Mouse (Mus musculus) E14TG2a.4 (cell line): Measurements from ENCODE around the gene Incenp.

ENCODE experiments used
- CTCF ChIP-seq: conservative IDR thresholded peaks from 2 replicates; pipeline ENCODE4 v1.5.1; 2014; ENCODE audit warnings: low read length
- NANOG ChIP-seq: IDR thresholded peaks from 2 replicates; pipeline ENCODE4 v1.6.1; 2014; ENCODE audit warnings: borderline replicate concordance, low read length, mixed read lengths

GRCm38 (mm10) chr19:9937428-9937827 is 38.1 kb upstream of the Incenp start:
- TF ChIP-seq CTCF (no peak), NANOG (no peak)
